Mouse (Mus musculus): ENCODE measurements around the gene Bax. TPM values are rescaled to one million over a fixed set of nuclear protein-coding genes. Genes with fewer than 3 reads are reported as not detected.
A peak's percentile ranks its signal among the peaks of the same experiment; 100 is the strongest.

The Bax gene
- 181 and 185 TPM in 2 replicates for polyA plus RNA-seq (2015; fragmentation: Nextera tagmentation; extraction: Ambion mirVana)

- H3K27ac ChIP-seq: peak within 1 kb of the TSS; percentile 58
- no peaks in the 10 kb centered on the region for H3K27me3 ChIP-seq (replicated peaks)
- WGBS: under 1% methylated on average over 58 of the region's 58 CpGs
- peak within 1 kb of the TSS; percentile 89 for H3K4me2 ChIP-seq (replicated peaks)
- no peaks in the 10 kb centered on the region for H3K9me3 ChIP-seq
- H3K4me3 ChIP-seq (replicated peaks): peak within 1 kb of the TSS; percentile 86
- peak within 1 kb of the TSS; percentile 90 for H3K9ac ChIP-seq
- H3K36me3 ChIP-seq: peaks cover 16% of the 10 kb centered on the region
- peaks cover 23% of the 10 kb centered on the region for H3K4me1 ChIP-seq (replicated peaks)
- peak; percentile 86 for ATAC-seq
These were observed at the start of gene Bax for GRCm38 (mm10) chr7:45466283-45467089. TSS of gene Bax (minus strand) at chr7:45466898.

GRCm38 (mm10) chr7:45515436-45515835 is 48.7 kb upstream of the Bax start:
- no peaks in the 10 kb centered on the region for H3K27me3 ChIP-seq (replicated peaks)
- 0 out of 2 replicates have a peak overlapping the region, but pooled peaks have one; percentile 13 for H3K9ac ChIP-seq
- no peak overlapping the region for H3K4me3 ChIP-seq (replicated peaks)
- H3K36me3 ChIP-seq: no peaks in the 10 kb centered on the region
- 22% methylated on average over 16 of the region's 16 CpGs for WGBS
- peak; percentile 45 for ATAC-seq
- H3K4me2 ChIP-seq (replicated peaks): peak overlapping the region; percentile 47
- no peaks in the 10 kb centered on the region for H3K9me3 ChIP-seq
- peak overlapping the region; percentile 62; the same call in 1 of the 2 replicates for H3K27ac ChIP-seq
- H3K4me1 ChIP-seq (replicated peaks): peaks cover 16% of the 10 kb centered on the region; the same call in 1 of the 2 replicates

- no peaks in the 10 kb centered on the region for H3K9me3 ChIP-seq
- H3K4me1 ChIP-seq (replicated peaks): peaks cover 20% of the 10 kb centered on the region
- 88% methylated on average over 7 of the region's 7 CpGs for WGBS
- no peak overlapping the region for H3K4me2 ChIP-seq (replicated peaks)
- H3K36me3 ChIP-seq: no peaks in the 10 kb centered on the region
- H3K4me3 ChIP-seq (replicated peaks): no peak overlapping the region
- H3K27ac ChIP-seq: no peak overlapping the region
- no peaks in the 10 kb centered on the region for H3K27me3 ChIP-seq (replicated peaks)
- no peak for ATAC-seq
- no peak overlapping the region for H3K9ac ChIP-seq
These were observed 47.7 kb upstream of the Bax start for GRCm38 (mm10) chr7:45514411-45514810.

GRCm38 (mm10) chr7:45509912-45510787 is 43.5 kb upstream of the Bax start, which contains the start of gene Nucb1:
TSS of gene Nucb1 (minus strand) at chr7:45510406.
- Histone ChIP-seq H3K4me1 (replicated peaks) (peaks cover 24% of the 10 kb centered on the region), H3K27ac (peak within 1 kb of the TSS; percentile 95), H3K9ac (peak within 1 kb of the TSS; percentile 85), H3K9me3 (no peaks in the 10 kb centered on the region), H3K36me3 (peaks cover 14% of the 10 kb centered on the region; the same call in 1 of the 2 replicates), H3K4me2 (replicated peaks) (peak within 1 kb of the TSS; percentile 98), H3K27me3 (replicated peaks) (no peaks in the 10 kb centered on the region), H3K4me3 (replicated peaks) (peak within 1 kb of the TSS; percentile 81)
- ATAC-seq: peak; percentile 88
- under 1% methylated on average over 44 of the region's 44 CpGs for WGBS

GRCm38 (mm10) chr7:45509181-45509882 is 42.6 kb upstream of the Bax start:
- ATAC-seq: peak; percentile 23

DNA sequence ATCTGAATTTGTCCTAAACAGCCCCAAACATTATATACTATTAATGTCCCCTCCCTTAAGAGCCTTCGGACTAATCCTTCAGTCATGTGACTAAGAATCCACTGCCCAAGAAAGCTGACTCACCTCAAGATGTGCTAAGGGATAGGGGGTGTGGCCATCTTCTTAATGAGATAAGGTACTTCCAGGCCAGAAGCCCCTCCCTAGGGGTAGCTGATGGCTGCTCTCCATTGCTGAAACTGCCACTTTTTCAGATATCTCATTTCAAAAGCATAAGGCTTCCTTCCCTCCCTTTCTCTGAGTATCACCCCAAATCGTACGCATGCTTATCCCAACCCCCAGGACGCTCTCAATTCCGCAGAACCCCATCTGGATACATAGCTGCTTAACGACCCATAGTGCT is 41.9 kb upstream of the Bax start:
- no peaks in the 10 kb centered on the region for H3K27me3 ChIP-seq (replicated peaks)
- peak overlapping the region; percentile 95 for H3K27ac ChIP-seq
- peak; percentile 31 for ATAC-seq
- peaks cover 21% of the 10 kb centered on the region for H3K4me1 ChIP-seq (replicated peaks)
- 0 out of 2 replicates have a peak overlapping the region, but pooled peaks have one; percentile 81 for H3K4me3 ChIP-seq (replicated peaks)
- H3K36me3 ChIP-seq: peaks cover 14% of the 10 kb centered on the region; the same call in 1 of the 2 replicates
- peak overlapping the region; percentile 85; the same call in 1 of the 2 replicates for H3K9ac ChIP-seq
- no peaks in the 10 kb centered on the region for H3K9me3 ChIP-seq
- WGBS: 72% methylated on average over 6 of the region's 6 CpGs
- peak overlapping the region; percentile 98 for H3K4me2 ChIP-seq (replicated peaks)

More at GRCm38 (mm10) chr7:45509181-45509882, 42.6 kb upstream of the Bax start:
- H3K27me3 ChIP-seq (replicated peaks): no peaks in the 10 kb centered on the region
- peaks cover 14% of the 10 kb centered on the region; the same call in 1 of the 2 replicates for H3K36me3 ChIP-seq
- peak overlapping the region; percentile 98 for H3K4me2 ChIP-seq (replicated peaks)
- WGBS: 15% methylated on average over 19 of the region's 19 CpGs
- H3K4me3 ChIP-seq (replicated peaks): peak overlapping the region; percentile 81
- H3K27ac ChIP-seq: peak overlapping the region; percentile 95
- peaks cover 21% of the 10 kb centered on the region for H3K4me1 ChIP-seq (replicated peaks)
- H3K9ac ChIP-seq: peak overlapping the region; percentile 85
- H3K9me3 ChIP-seq: no peaks in the 10 kb centered on the region

DNA sequence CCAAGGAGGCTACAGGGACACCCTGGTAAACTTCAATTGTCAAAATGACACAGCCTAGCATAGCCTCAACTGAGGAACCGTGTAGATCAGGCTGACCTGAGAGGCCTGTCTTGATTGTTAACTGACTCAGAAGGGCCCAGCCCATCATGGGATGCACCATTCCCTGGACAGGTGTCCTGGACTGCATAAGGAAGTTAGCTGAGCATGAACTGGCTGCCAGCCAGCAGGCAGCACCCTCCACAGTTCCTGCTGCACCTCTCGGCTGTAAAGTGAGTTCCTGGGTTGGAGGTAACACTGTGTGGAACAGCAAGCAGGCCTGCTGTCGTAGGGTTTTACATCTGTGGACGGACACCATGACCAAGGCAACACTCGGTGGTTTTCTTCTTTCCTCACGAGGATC is 40.9 kb upstream of the Bax start:
- WGBS: 67% methylated on average over 6 of the region's 6 CpGs
- peak overlapping the region; percentile 59; the same call in 1 of the 2 replicates for H3K27ac ChIP-seq
- 0 out of 2 replicates have a peak overlapping the region, but pooled peaks have one; percentile 98 for H3K4me2 ChIP-seq (replicated peaks)
- peak; percentile 61 for ATAC-seq
- H3K4me3 ChIP-seq (replicated peaks): no peak overlapping the region
- no peaks in the 10 kb centered on the region for H3K9me3 ChIP-seq
- no peaks in the 10 kb centered on the region for H3K27me3 ChIP-seq (replicated peaks)
- peaks cover 14% of the 10 kb centered on the region; the same call in 1 of the 2 replicates for H3K36me3 ChIP-seq
- H3K9ac ChIP-seq: no peak overlapping the region
- peaks cover 21% of the 10 kb centered on the region for H3K4me1 ChIP-seq (replicated peaks)

DNA sequence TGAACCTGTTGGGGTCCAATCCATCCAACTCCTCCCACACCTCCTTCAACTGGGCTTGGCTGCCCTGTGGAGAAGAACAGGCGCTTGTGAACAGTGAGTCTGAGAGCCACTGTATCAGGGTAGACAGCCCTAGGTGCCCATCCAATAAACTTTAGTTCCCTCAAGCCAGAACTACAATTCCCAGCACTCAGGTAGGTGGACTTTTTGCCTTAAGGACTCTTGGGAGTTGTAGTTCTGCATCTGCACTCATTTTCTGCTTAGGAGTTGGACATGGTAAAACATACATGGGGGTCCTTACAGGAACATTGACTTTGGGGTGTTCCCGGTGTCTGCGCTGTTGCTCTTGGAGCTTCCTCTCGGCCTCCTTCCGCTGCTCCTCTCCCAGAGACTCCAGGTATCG is 31.7 kb upstream of the Bax start:
- Histone ChIP-seq H3K9ac (no peak overlapping the region), H3K4me3 (replicated peaks) (no peak overlapping the region), H3K36me3 (peaks cover 44% of the 10 kb centered on the region), H3K4me1 (replicated peaks) (no peaks in the 10 kb centered on the region), H3K9me3 (no peaks in the 10 kb centered on the region), H3K4me2 (replicated peaks) (no peak overlapping the region), H3K27ac (no peak overlapping the region), H3K27me3 (replicated peaks) (no peaks in the 10 kb centered on the region)
- 95% methylated on average over 6 of the region's 6 CpGs for WGBS
- ATAC-seq: no peak; the same call in 1 of the 2 replicates

- no peak overlapping the region for H3K27ac ChIP-seq
- H3K4me3 ChIP-seq (replicated peaks): no peak overlapping the region
- no peaks in the 10 kb centered on the region for H3K9me3 ChIP-seq
- 90% methylated on average over 9 of the region's 9 CpGs for WGBS
- H3K9ac ChIP-seq: no peak overlapping the region
- ATAC-seq: no peak
- no peak overlapping the region for H3K4me2 ChIP-seq (replicated peaks)
- H3K4me1 ChIP-seq (replicated peaks): peaks cover 18% of the 10 kb centered on the region
- H3K36me3 ChIP-seq: peaks cover 51% of the 10 kb centered on the region
- H3K27me3 ChIP-seq (replicated peaks): no peaks in the 10 kb centered on the region
These were observed 27.9 kb upstream of the Bax start for GRCm38 (mm10) chr7:45494548-45494947.

GRCm38 (mm10) chr7:45492951-45493350 is 26.3 kb upstream of the Bax start:
- no peak for ATAC-seq
- WGBS: 92% methylated on average over 5 of the region's 5 CpGs
- no peak overlapping the region for H3K27ac ChIP-seq
- no peaks in the 10 kb centered on the region for H3K9me3 ChIP-seq
- peaks cover 38% of the 10 kb centered on the region for H3K36me3 ChIP-seq
- H3K27me3 ChIP-seq (replicated peaks): no peaks in the 10 kb centered on the region
- no peak overlapping the region for H3K4me3 ChIP-seq (replicated peaks)
- no peak overlapping the region for H3K9ac ChIP-seq
- H3K4me1 ChIP-seq (replicated peaks): peaks cover 24% of the 10 kb centered on the region
- H3K4me2 ChIP-seq (replicated peaks): no peak overlapping the region

GRCm38 (mm10) chr7:45492225-45492844 is 25.6 kb upstream of the Bax start:
- Histone ChIP-seq H3K4me2 (replicated peaks) (no peak overlapping the region), H3K36me3 (peaks cover 33% of the 10 kb centered on the region), H3K4me1 (replicated peaks) (peaks cover 27% of the 10 kb centered on the region), H3K4me3 (replicated peaks) (no peak overlapping the region), H3K9ac (no peak overlapping the region), H3K9me3 (no peaks in the 10 kb centered on the region), H3K27me3 (replicated peaks) (no peaks in the 10 kb centered on the region), H3K27ac (no peak overlapping the region)
- WGBS: 95% methylated on average over 8 of the region's 8 CpGs
- ATAC-seq: no peak

All from intestine, embryonic 15.5 days (tissue).